Mouse (Mus musculus): ENCODE results near the gene Mterf2. TPM values are rescaled to one million over a fixed set of nuclear protein-coding genes. Genes with fewer than 3 reads are reported as not detected.
A peak's percentile ranks its signal among the peaks of the same experiment; 100 is the strongest.

The Mterf2 gene
- polyA plus RNA-seq, 1 experiment from 2014 or later = 16.1 TPM

- WGBS = 9% methylated on average over 2 of the region's 2 CpGs
- H3K4me2 ChIP-seq (ENCODE audit: low read length) = no peak overlapping the region
- H3K9ac ChIP-seq (ENCODE audit: low read length) = no peak overlapping the region
- H3K4me3 ChIP-seq (ENCODE audit: control insufficient read depth in 1 of 2, insufficient read depth in 1 of 2, low read depth in 1 of 2, low read length in 2 of 2) = no peak overlapping the region
- H3K27me3 ChIP-seq (ENCODE audit: control insufficient read depth, insufficient read depth, low read length) = no peaks in the 10 kb centered on the region
- no peak for ATAC-seq (ENCODE audit: insufficient number of reproducible peaks, insufficient read depth, low FRiP score, low read depth)
- H3K27ac ChIP-seq (replicated peaks in 1 of 2; ENCODE audit: control insufficient read depth in 1 of 2, insufficient read depth in 1 of 2, low read depth in 2 of 2, low read length in 2 of 2) = no peak overlapping the region
- H3K4me1 ChIP-seq (ENCODE audit: control insufficient read depth in 2 of 2, insufficient read depth in 2 of 2, low read length in 2 of 2) = no peaks in the 10 kb centered on the region
- peaks cover 9% of the 10 kb centered on the region for H3K36me3 ChIP-seq (ENCODE audit: control insufficient read depth, insufficient read depth, low read length)
- H3K9me3 ChIP-seq (ENCODE audit: control insufficient read depth, low read length) = no peaks in the 10 kb centered on the region
These were observed 26.4 kb upstream of the Mterf2 start for GRCm38 (mm10) chr10:85154195-85154594.

GRCm38 (mm10) chr10:85149226-85149625, 21.4 kb upstream of the Mterf2 start:
- Histone ChIP-seq H3K27ac (replicated peaks in 1 of 2; ENCODE audit: control insufficient read depth in 1 of 2, insufficient read depth in 1 of 2, low read depth in 2 of 2, low read length in 2 of 2) (no peak overlapping the region), H3K4me3 (ENCODE audit: control insufficient read depth in 1 of 2, insufficient read depth in 1 of 2, low read depth in 1 of 2, low read length in 2 of 2) (no peak overlapping the region), H3K4me1 (ENCODE audit: control insufficient read depth in 2 of 2, insufficient read depth in 2 of 2, low read length in 2 of 2) (no peaks in the 10 kb centered on the region), H3K27me3 (ENCODE audit: control insufficient read depth, insufficient read depth, low read length) (no peaks in the 10 kb centered on the region), H3K36me3 (ENCODE audit: control insufficient read depth, insufficient read depth, low read length) (peaks cover 37% of the 10 kb centered on the region), H3K4me2 (ENCODE audit: low read length) (no peak overlapping the region), H3K9me3 (ENCODE audit: control insufficient read depth, low read length) (no peaks in the 10 kb centered on the region), H3K9ac (ENCODE audit: low read length) (no peak overlapping the region)
- 83% methylated on average over 5 of the region's 5 CpGs for WGBS
- ATAC-seq (ENCODE audit: insufficient number of reproducible peaks, insufficient read depth, low FRiP score, low read depth) = no peak

GRCm38 (mm10) chr10:85146282-85146681, 18.5 kb upstream of the Mterf2 start:
- 88% methylated on average over 14 of the region's 14 CpGs for WGBS
- Histone ChIP-seq H3K27me3 (ENCODE audit: control insufficient read depth, insufficient read depth, low read length) (no peaks in the 10 kb centered on the region), H3K4me1 (ENCODE audit: control insufficient read depth in 2 of 2, insufficient read depth in 2 of 2, low read length in 2 of 2) (no peaks in the 10 kb centered on the region; a peak in 1 of 4 replicates), H3K4me2 (ENCODE audit: low read length) (no peak overlapping the region), H3K4me3 (ENCODE audit: control insufficient read depth in 1 of 2, insufficient read depth in 1 of 2, low read depth in 1 of 2, low read length in 2 of 2) (no peak overlapping the region), H3K36me3 (ENCODE audit: control insufficient read depth, insufficient read depth, low read length) (peaks cover 48% of the 10 kb centered on the region), H3K27ac (replicated peaks in 1 of 2; ENCODE audit: control insufficient read depth in 1 of 2, insufficient read depth in 1 of 2, low read depth in 2 of 2, low read length in 2 of 2) (no peak overlapping the region), H3K9me3 (ENCODE audit: control insufficient read depth, low read length) (no peaks in the 10 kb centered on the region), H3K9ac (ENCODE audit: low read length) (no peak overlapping the region)
- ATAC-seq (ENCODE audit: insufficient number of reproducible peaks, insufficient read depth, low FRiP score, low read depth) = no peak

- no peaks in the 10 kb centered on the region for H3K27me3 ChIP-seq (ENCODE audit: control insufficient read depth, insufficient read depth, low read length)
- 60% methylated on average over 9 of the region's 9 CpGs for WGBS
- no peaks in the 10 kb centered on the region for H3K9me3 ChIP-seq (ENCODE audit: control insufficient read depth, low read length)
- ATAC-seq (ENCODE audit: insufficient number of reproducible peaks, insufficient read depth, low FRiP score, low read depth) = no peak
- H3K9ac ChIP-seq (ENCODE audit: low read length) = no peak overlapping the region
- H3K4me2 ChIP-seq (ENCODE audit: low read length) = no peak overlapping the region
- H3K27ac ChIP-seq (replicated peaks in 1 of 2; ENCODE audit: control insufficient read depth in 1 of 2, insufficient read depth in 1 of 2, low read depth in 2 of 2, low read length in 2 of 2) = no peak overlapping the region
- peaks cover 38% of the 10 kb centered on the region for H3K36me3 ChIP-seq (ENCODE audit: control insufficient read depth, insufficient read depth, low read length)
- no peaks in the 10 kb centered on the region; a peak in 1 of 4 replicates for H3K4me1 ChIP-seq (ENCODE audit: control insufficient read depth in 2 of 2, insufficient read depth in 2 of 2, low read length in 2 of 2)
- no peak overlapping the region for H3K4me3 ChIP-seq (ENCODE audit: control insufficient read depth in 1 of 2, insufficient read depth in 1 of 2, low read depth in 1 of 2, low read length in 2 of 2)
These were observed 13.6 kb upstream of the Mterf2 start for GRCm38 (mm10) chr10:85141465-85141864.

- 87% methylated on average over 6 of the region's 6 CpGs for WGBS
- Histone ChIP-seq H3K9ac (ENCODE audit: low read length) (no peak overlapping the region), H3K9me3 (ENCODE audit: control insufficient read depth, low read length) (no peaks in the 10 kb centered on the region), H3K4me2 (ENCODE audit: low read length) (no peak overlapping the region), H3K36me3 (ENCODE audit: control insufficient read depth, insufficient read depth, low read length) (peaks cover 23% of the 10 kb centered on the region), H3K27me3 (ENCODE audit: control insufficient read depth, insufficient read depth, low read length) (no peaks in the 10 kb centered on the region), H3K4me1 (ENCODE audit: control insufficient read depth in 2 of 2, insufficient read depth in 2 of 2, low read length in 2 of 2) (no peaks in the 10 kb centered on the region; a peak in 1 of 4 replicates), H3K27ac (replicated peaks in 1 of 2; ENCODE audit: control insufficient read depth in 1 of 2, insufficient read depth in 1 of 2, low read depth in 2 of 2, low read length in 2 of 2) (no peak overlapping the region), H3K4me3 (ENCODE audit: control insufficient read depth in 1 of 2, insufficient read depth in 1 of 2, low read depth in 1 of 2, low read length in 2 of 2) (no peak overlapping the region)
- no peak for ATAC-seq (ENCODE audit: insufficient number of reproducible peaks, insufficient read depth, low FRiP score, low read depth)
These were observed 8.7 kb upstream of the Mterf2 start for GRCm38 (mm10) chr10:85136573-85136972.

- peak overlapping the region; percentile 80 for H3K4me2 ChIP-seq (ENCODE audit: low read length)
- ATAC-seq (ENCODE audit: insufficient number of reproducible peaks, insufficient read depth, low FRiP score, low read depth) = no peak
These were observed 626 bp upstream of the Mterf2 start for GRCm38 (mm10) chr10:85128453-85128852.

GRCm38 (mm10) chr10:85125184-85125583, 2.6 kb downstream of the Mterf2 start:
- no peak for ATAC-seq (ENCODE audit: insufficient number of reproducible peaks, insufficient read depth, low FRiP score, low read depth)
- Histone ChIP-seq H3K4me1 (ENCODE audit: control insufficient read depth in 2 of 2, insufficient read depth in 2 of 2, low read length in 2 of 2) (peaks cover 0 to 10% of the 10 kb centered on the region in 2 experiments; a peak in 2 of 4 replicates), H3K4me3 (ENCODE audit: control insufficient read depth in 1 of 2, insufficient read depth in 1 of 2, low read depth in 1 of 2, low read length in 2 of 2) (no peak overlapping the region), H3K4me2 (ENCODE audit: low read length) (no peak overlapping the region), H3K9ac (ENCODE audit: low read length) (no peak overlapping the region), H3K9me3 (ENCODE audit: control insufficient read depth, low read length) (no peaks in the 10 kb centered on the region), H3K36me3 (ENCODE audit: control insufficient read depth, insufficient read depth, low read length) (peaks cover 28% of the 10 kb centered on the region), H3K27ac (replicated peaks in 1 of 2; ENCODE audit: control insufficient read depth in 1 of 2, insufficient read depth in 1 of 2, low read depth in 2 of 2, low read length in 2 of 2) (no peak overlapping the region), H3K27me3 (ENCODE audit: control insufficient read depth, insufficient read depth, low read length) (no peaks in the 10 kb centered on the region)
- WGBS = 86% methylated on average over 13 of the region's 13 CpGs

More at GRCm38 (mm10) chr10:85128453-85128852, 626 bp upstream of the Mterf2 start:
- no peaks in the 10 kb centered on the region for H3K9me3 ChIP-seq (ENCODE audit: control insufficient read depth, low read length)
- H3K27ac ChIP-seq (replicated peaks in 1 of 2; ENCODE audit: control insufficient read depth in 1 of 2, insufficient read depth in 1 of 2, low read depth in 2 of 2, low read length in 2 of 2) = no peak overlapping the region
- H3K4me3 ChIP-seq (ENCODE audit: control insufficient read depth in 1 of 2, insufficient read depth in 1 of 2, low read depth in 1 of 2, low read length in 2 of 2) = peak overlapping the region in 1 of 2 experiments; percentile 64; a peak in 3 of 4 replicates
- H3K36me3 ChIP-seq (ENCODE audit: control insufficient read depth, insufficient read depth, low read length) = peaks cover 13% of the 10 kb centered on the region
- H3K9ac ChIP-seq (ENCODE audit: low read length) = 0 out of 2 replicates have a peak overlapping the region, but pooled peaks have one; percentile 38
- H3K27me3 ChIP-seq (ENCODE audit: control insufficient read depth, insufficient read depth, low read length) = no peaks in the 10 kb centered on the region
- H3K4me1 ChIP-seq (ENCODE audit: control insufficient read depth in 2 of 2, insufficient read depth in 2 of 2, low read length in 2 of 2) = peaks cover 0 to 10% of the 10 kb centered on the region in 2 experiments; a peak in 2 of 4 replicates
- 15% methylated on average over 7 of the region's 7 CpGs for WGBS

GRCm38 (mm10) chr10:85114409-85114808, 13.4 kb downstream of the Mterf2 start:
- Histone ChIP-seq H3K9me3 (ENCODE audit: control insufficient read depth, low read length) (no peaks in the 10 kb centered on the region), H3K4me3 (ENCODE audit: control insufficient read depth in 1 of 2, insufficient read depth in 1 of 2, low read depth in 1 of 2, low read length in 2 of 2) (no peak overlapping the region), H3K36me3 (ENCODE audit: control insufficient read depth, insufficient read depth, low read length) (peaks cover 56% of the 10 kb centered on the region), H3K4me2 (ENCODE audit: low read length) (no peak overlapping the region), H3K27me3 (ENCODE audit: control insufficient read depth, insufficient read depth, low read length) (no peaks in the 10 kb centered on the region), H3K4me1 (ENCODE audit: control insufficient read depth in 2 of 2, insufficient read depth in 2 of 2, low read length in 2 of 2) (peaks cover 0 to 9% of the 10 kb centered on the region in 2 experiments; a peak in 1 of 4 replicates), H3K9ac (ENCODE audit: low read length) (no peak overlapping the region), H3K27ac (replicated peaks in 1 of 2; ENCODE audit: control insufficient read depth in 1 of 2, insufficient read depth in 1 of 2, low read depth in 2 of 2, low read length in 2 of 2) (no peak overlapping the region)
- 69% methylated on average over 4 of the region's 4 CpGs for WGBS
- ATAC-seq (ENCODE audit: insufficient number of reproducible peaks, insufficient read depth, low FRiP score, low read depth) = no peak
